Mouse (Mus musculus) ES-E14 (cell line): ENCODE results near the gene Dpf3.

Source experiments
- CHD2 ChIP-seq: IDR thresholded peaks from 2 replicates; pipeline ENCODE4 v1.6.1; 2014; ENCODE audit warnings: mild to moderate bottlenecking, low read depth, low read length, inconsistent platforms
- ZNF384 ChIP-seq: IDR thresholded peaks from 2 replicates; pipeline ENCODE4 v1.6.1; 2012; ENCODE audit warnings: low read depth, low read length, inconsistent platforms

DNA sequence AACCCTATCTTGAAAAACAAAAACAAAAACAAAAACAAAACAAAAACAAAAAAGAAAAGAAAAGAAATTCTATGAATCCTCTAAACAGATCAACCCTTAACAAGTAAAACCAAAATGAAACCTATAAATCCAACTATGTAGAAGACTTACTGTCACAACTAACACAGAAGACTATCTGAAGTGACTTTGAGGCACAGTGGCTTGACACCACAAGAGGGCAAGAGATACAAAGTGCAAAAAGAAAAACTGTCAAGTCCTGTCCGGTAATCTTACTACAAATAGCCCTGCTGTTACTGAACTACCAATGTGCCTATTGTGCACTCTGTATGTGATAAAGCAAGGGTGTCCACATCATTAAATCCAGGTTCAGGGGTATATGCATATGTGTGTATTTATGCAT is 120.0 kb downstream of the Dpf3 start:
- no peak for TF ChIP-seq ZNF384
- no peak for TF ChIP-seq CHD2
